Mouse (Mus musculus): ENCODE measurements around the gene Spryd4. TPM values are rescaled to one million over a fixed set of nuclear protein-coding genes. Genes with fewer than 3 reads are reported as not detected.
"Not testable (repeated sequence)": the region's sequence is repeated elsewhere in the genome, so short reads cannot be mapped to it uniquely, and the experiment has no call there.

The Spryd4 gene
- polyA plus RNA-seq, 1 experiment from 2014 or later: 34.2 TPM

GRCm38 (mm10) chr10:128221533-128222286, 10.1 kb upstream of the Spryd4 start:
- H3K4me2 ChIP-seq: no peak overlapping the region
- H3K27me3 ChIP-seq: no peaks in the 10 kb centered on the region
- no peaks in the 10 kb centered on the region for H3K36me3 ChIP-seq
- no peak overlapping the region for H3K27ac ChIP-seq
- ATAC-seq (ENCODE audit: insufficient number of reproducible peaks, low FRiP score, low TSS enrichment, low read depth): no peak
- no peak overlapping the region for H3K9ac ChIP-seq
- 64% methylated on average over 16 of the region's 16 CpGs for WGBS
- no peaks in the 10 kb centered on the region for H3K9me3 ChIP-seq
- H3K4me1 ChIP-seq: peaks cover 14% of the 10 kb centered on the region; the same call in 1 of the 2 replicates
- H3K4me3 ChIP-seq: no peak overlapping the region

DNA sequence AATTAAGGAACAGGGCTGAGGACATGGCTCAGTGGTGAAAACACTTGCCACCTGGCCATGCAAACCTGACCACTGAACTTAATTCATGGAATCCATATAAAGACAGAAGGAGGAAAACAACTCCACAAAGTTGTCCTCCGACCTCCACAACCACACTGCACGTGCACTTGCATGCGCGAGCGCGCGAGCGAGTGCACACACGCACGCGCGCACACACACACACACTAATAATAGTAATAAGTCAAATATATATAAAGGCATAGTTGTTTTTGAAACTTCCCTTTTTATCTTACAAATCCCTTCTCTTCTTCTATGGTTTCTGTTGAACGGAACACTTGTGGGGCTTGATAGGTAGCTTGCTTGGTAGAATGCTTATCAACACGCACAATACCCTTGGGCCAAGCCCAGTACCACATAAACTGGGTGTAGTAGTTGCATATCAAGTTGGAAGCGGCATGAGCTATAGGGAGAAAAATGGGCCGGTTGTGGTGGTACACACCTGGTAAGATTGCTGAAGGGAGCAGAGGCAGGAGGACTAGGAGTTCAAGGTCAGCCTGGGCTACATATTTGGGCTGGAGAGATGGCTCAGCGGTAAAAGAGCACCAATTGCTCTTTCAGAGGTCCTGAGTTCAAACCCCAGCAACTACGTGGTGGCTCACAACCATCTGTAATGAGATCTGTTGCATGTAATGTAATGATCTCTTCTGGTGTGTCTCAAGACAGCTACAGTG, 6.9 kb upstream of the Spryd4 start:
- 92% methylated on average over 18 of the region's 18 CpGs for WGBS
- no peak for ATAC-seq (ENCODE audit: insufficient number of reproducible peaks, low FRiP score, low TSS enrichment, low read depth)
- H3K9ac ChIP-seq: no peak overlapping the region

GRCm38 (mm10) chr10:128214981-128215380, 3.4 kb upstream of the Spryd4 start:
- H3K9me3 ChIP-seq: no peaks in the 10 kb centered on the region
- H3K4me3 ChIP-seq: no peak overlapping the region
- no peak overlapping the region for H3K9ac ChIP-seq
- H3K36me3 ChIP-seq: no peaks in the 10 kb centered on the region; the same call in 1 of the 2 replicates
- ATAC-seq (ENCODE audit: insufficient number of reproducible peaks, low FRiP score, low TSS enrichment, low read depth): no peak
- 84% methylated on average over 5 of the region's 5 CpGs for WGBS
- no peaks in the 10 kb centered on the region for H3K27me3 ChIP-seq
- H3K4me1 ChIP-seq: peaks cover 17% of the 10 kb centered on the region
- no peak overlapping the region for H3K27ac ChIP-seq
- no peak overlapping the region for H3K4me2 ChIP-seq

More for the DNA sequence above, 6.9 kb upstream of the Spryd4 start:
- Histone ChIP-seq H3K4me3 (no peak overlapping the region), H3K27ac (no peak overlapping the region), H3K27me3 (no peaks in the 10 kb centered on the region), H3K4me1 (no peaks in the 10 kb centered on the region), H3K4me2 (no peak overlapping the region), H3K9me3 (no peaks in the 10 kb centered on the region), H3K36me3 (no peaks in the 10 kb centered on the region)

DNA sequence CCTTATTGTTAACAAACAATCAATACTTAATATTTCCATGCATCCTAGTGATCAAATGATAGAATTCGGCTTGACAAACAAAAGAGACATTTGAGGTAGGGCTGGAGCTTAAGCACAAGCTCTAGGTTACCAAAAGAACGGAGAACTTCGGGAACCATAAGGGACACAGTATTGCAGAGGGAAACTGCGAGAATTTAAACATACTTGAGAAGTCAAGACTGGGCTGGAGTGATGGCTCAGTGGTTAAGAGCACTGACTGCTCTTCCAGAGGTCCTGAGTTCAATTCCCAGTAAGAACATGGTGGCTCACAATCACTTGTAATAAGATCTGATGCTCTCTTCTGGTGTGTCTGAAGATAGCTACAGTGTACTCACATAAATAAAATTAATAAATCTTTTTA, 2.5 kb upstream of the Spryd4 start:
- WGBS: 93% methylated on average over 4 of the region's 4 CpGs

DNA sequence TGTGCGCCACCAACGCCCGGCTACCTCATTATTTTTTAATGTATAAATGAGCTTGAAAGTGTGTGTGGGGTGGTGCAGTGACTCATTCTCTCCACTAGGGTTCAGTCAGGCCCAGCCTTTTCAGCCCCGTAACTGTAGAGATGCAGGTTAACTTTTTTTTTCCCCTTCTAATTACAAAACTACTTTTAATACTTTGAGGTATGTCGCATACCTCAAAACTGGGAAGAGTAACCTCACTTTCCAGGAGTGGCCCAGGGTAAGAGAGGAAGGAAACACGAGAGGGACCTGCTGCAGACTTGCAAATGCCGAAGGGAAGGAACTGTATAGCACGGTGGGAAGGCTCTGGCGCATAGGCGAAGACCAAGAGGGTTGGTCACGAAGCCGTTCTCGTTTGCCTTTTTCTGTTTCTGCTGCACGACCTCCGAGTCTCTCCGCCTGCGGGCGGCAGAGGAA, 1.3 kb upstream of the Spryd4 start:
- Histone ChIP-seq H3K27ac (peak overlapping the region; percentile 68; the same call in 1 of the 2 replicates), H3K9ac (no peak overlapping the region), H3K4me2 (peak overlapping the region; percentile 74), H3K27me3 (no peaks in the 10 kb centered on the region), H3K4me3 (peak overlapping the region; percentile 36), H3K9me3 (no peaks in the 10 kb centered on the region), H3K36me3 (no peaks in the 10 kb centered on the region; the same call in 1 of the 2 replicates), H3K4me1 (peaks cover 17% of the 10 kb centered on the region)
- under 1% methylated on average over 18 of the region's 18 CpGs for WGBS
- ATAC-seq (ENCODE audit: insufficient number of reproducible peaks, low FRiP score, low TSS enrichment, low read depth): 0 out of 2 replicates have a peak, but pooled peaks have one; percentile 36

More for the DNA sequence above, 2.5 kb upstream of the Spryd4 start:
- ATAC-seq (ENCODE audit: insufficient number of reproducible peaks, low FRiP score, low TSS enrichment, low read depth); H3K36me3 ChIP-seq; H3K9ac ChIP-seq; H3K4me3 ChIP-seq; H3K27me3 ChIP-seq; H3K9me3 ChIP-seq; H3K4me2 ChIP-seq; H3K27ac ChIP-seq: not testable (repeated sequence)
- peaks cover 17% of the 10 kb centered on the region for H3K4me1 ChIP-seq

- Histone ChIP-seq H3K9me3 (no peaks in the 10 kb centered on the region), H3K9ac (no peak overlapping the region), H3K27me3 (no peaks in the 10 kb centered on the region), H3K4me2 (peak overlapping the region; percentile 90), H3K27ac (peak overlapping the region; percentile 44; the same call in 1 of the 2 replicates), H3K4me1 (peaks cover 17% of the 10 kb centered on the region), H3K36me3 (peaks cover 3% of the 10 kb centered on the region; the same call in 1 of the 2 replicates), H3K4me3 (peak overlapping the region; percentile 67)
- WGBS: 47% methylated on average over 6 of the region's 6 CpGs
- no peak for ATAC-seq (ENCODE audit: insufficient number of reproducible peaks, low FRiP score, low TSS enrichment, low read depth)
Measured at GRCm38 (mm10) chr10:128212148-128212547, 541 bp upstream of the Spryd4 start.

GRCm38 (mm10) chr10:128210954-128211353, 653 bp downstream of the Spryd4 start:
- Histone ChIP-seq H3K4me2 (peak overlapping the region; percentile 90), H3K4me3 (peak overlapping the region; percentile 67), H3K4me1 (peaks cover 17% of the 10 kb centered on the region), H3K36me3 (peaks cover 9% of the 10 kb centered on the region; the same call in 1 of the 2 replicates), H3K27me3 (no peaks in the 10 kb centered on the region), H3K9me3 (no peaks in the 10 kb centered on the region), H3K27ac (peak overlapping the region; percentile 44; the same call in 1 of the 2 replicates), H3K9ac (peak overlapping the region; percentile 55)
- no peak for ATAC-seq (ENCODE audit: insufficient number of reproducible peaks, low FRiP score, low TSS enrichment, low read depth)
- 24% methylated on average over 14 of the region's 14 CpGs for WGBS

- no peak overlapping the region for H3K4me2 ChIP-seq
- ATAC-seq (ENCODE audit: insufficient number of reproducible peaks, low FRiP score, low TSS enrichment, low read depth): no peak
- H3K9ac ChIP-seq: no peak overlapping the region
- peaks cover 17% of the 10 kb centered on the region for H3K4me1 ChIP-seq
- H3K9me3 ChIP-seq: no peaks in the 10 kb centered on the region
- no peak overlapping the region for H3K27ac ChIP-seq
- H3K27me3 ChIP-seq: no peaks in the 10 kb centered on the region
- peaks cover 9% of the 10 kb centered on the region; the same call in 1 of the 2 replicates for H3K36me3 ChIP-seq
- 85% methylated on average over 2 of the region's 2 CpGs for WGBS
- H3K4me3 ChIP-seq: no peak overlapping the region
Measured at GRCm38 (mm10) chr10:128210131-128210530, 1.5 kb downstream of the Spryd4 start.

DNA sequence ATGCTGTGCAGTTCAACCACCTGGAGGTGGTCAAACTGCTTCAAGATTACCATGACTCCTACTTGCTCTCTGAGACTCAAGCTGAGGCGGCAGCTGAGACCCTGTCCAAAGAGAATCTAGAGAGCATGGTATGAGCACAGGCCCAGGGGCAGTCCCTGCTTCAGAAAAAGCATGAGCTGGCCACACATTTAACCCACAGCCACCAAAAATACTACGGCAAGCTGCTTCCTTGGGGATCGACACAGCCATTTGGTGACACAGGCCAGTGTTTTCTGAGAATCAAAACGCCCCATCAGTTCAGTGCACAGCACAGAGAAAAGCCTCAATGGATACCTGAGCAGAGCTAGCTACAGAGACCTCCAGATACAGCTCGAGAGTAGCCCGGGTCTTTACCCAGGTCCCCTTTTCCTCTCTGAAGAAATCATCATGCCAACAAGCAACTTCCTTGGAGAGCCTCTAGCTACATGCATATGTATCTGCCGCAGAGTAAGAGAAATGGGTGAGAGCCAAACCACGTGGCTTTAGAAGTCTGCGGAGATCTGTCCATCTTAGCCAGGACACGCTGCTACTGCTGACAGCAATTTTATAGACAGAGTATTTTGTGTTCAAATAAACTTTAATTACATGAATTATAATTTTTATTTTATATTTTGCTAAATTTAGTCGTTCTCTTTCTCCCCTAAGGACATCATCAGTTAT, 2.1 kb downstream of the Spryd4 start:
- H3K9me3 ChIP-seq: no peaks in the 10 kb centered on the region
- peaks cover 11% of the 10 kb centered on the region; the same call in 1 of the 2 replicates for H3K36me3 ChIP-seq
- no peak overlapping the region for H3K4me2 ChIP-seq
- H3K4me3 ChIP-seq: no peak overlapping the region
- 86% methylated on average over 11 of the region's 11 CpGs for WGBS
- H3K9ac ChIP-seq: no peak overlapping the region
- peaks cover 17% of the 10 kb centered on the region for H3K4me1 ChIP-seq
- H3K27me3 ChIP-seq: no peaks in the 10 kb centered on the region
- ATAC-seq (ENCODE audit: insufficient number of reproducible peaks, low FRiP score, low TSS enrichment, low read depth): no peak
- no peak overlapping the region for H3K27ac ChIP-seq

DNA sequence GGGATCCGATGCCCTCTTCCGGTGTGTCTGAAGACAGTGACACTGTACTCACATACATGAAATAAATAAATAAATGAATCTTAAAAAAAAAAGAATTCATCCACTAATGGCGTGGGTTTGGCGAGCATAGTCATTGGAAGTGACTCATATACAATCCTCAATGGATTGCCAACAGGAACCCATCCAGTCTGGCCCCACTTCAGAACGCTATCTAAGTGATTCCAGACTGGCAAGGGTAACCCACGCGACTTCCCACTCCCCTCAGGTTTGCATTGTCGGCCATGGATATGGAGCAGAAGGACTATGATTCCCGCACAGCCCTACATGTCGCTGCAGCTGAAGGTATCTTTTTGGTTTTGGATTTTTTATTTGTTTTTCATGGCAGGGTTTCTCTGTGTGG, 3.3 kb downstream of the Spryd4 start:
- H3K4me1 ChIP-seq: peaks cover 15% of the 10 kb centered on the region
- H3K9me3 ChIP-seq: no peaks in the 10 kb centered on the region
- H3K27ac ChIP-seq: no peak overlapping the region
- H3K4me3 ChIP-seq: no peak overlapping the region
- no peak for ATAC-seq (ENCODE audit: insufficient number of reproducible peaks, low FRiP score, low TSS enrichment, low read depth)
- WGBS: 87% methylated on average over 10 of the region's 10 CpGs
- no peak overlapping the region for H3K4me2 ChIP-seq
- peaks cover 11% of the 10 kb centered on the region; the same call in 1 of the 2 replicates for H3K36me3 ChIP-seq
- H3K27me3 ChIP-seq: no peaks in the 10 kb centered on the region
- no peak overlapping the region for H3K9ac ChIP-seq

- Histone ChIP-seq H3K27me3 (no peaks in the 10 kb centered on the region), H3K27ac (no peak overlapping the region), H3K4me1 (no peaks in the 10 kb centered on the region), H3K4me3 (no peak overlapping the region), H3K9ac (no peak overlapping the region), H3K36me3 (peaks cover 11% of the 10 kb centered on the region; the same call in 1 of the 2 replicates), H3K4me2 (no peak overlapping the region), H3K9me3 (no peaks in the 10 kb centered on the region)
- WGBS: 91% methylated on average over 15 of the region's 15 CpGs
- ATAC-seq (ENCODE audit: insufficient number of reproducible peaks, low FRiP score, low TSS enrichment, low read depth): no peak
Measured at GRCm38 (mm10) chr10:128204941-128205340, 6.7 kb downstream of the Spryd4 start.

Data from limb, embryonic 15.5 days (tissue).